Mouse (Mus musculus) heart, adult 8-10 months (tissue): ENCODE data around the gene Pgls. TPM values are rescaled to one million over a fixed set of nuclear protein-coding genes. Genes with fewer than 3 reads are reported as not detected.

Experiments used
- DNase-seq: peaks from one replicate; pipeline ENCODE4 v3.0.0; 2022; ENCODE audit warnings: low spot score
- total RNA-seq, 4 experiments: library from RNA; stranded (reverse); gene quantifications; 2 replicates each; pipeline ENCODE4 v1.2.4; 2022

Gene Pgls
- total RNA-seq, 4 experiments from 2014 or later = 57.7 to 65.1 (median 62.6) TPM

- DNase-seq = peak; percentile 78
Observed at GRCm38 (mm10) chr8:71569366-71570290, 22.3 kb upstream of the Pgls start.

GRCm38 (mm10) chr8:71570291-71570954, 21.6 kb upstream of the Pgls start:
- DNase-seq = peak; percentile 82

GRCm38 (mm10) chr8:71572077-71572476, 19.9 kb upstream of the Pgls start:
- DNase-seq = no peak

- DNase-seq = peak; percentile 63
Observed at GRCm38 (mm10) chr8:71572847-71573633, 18.9 kb upstream of the Pgls start.

- DNase-seq = no peak
Observed at GRCm38 (mm10) chr8:71574426-71574825, 17.6 kb upstream of the Pgls start.

- no peak for DNase-seq
Observed at GRCm38 (mm10) chr8:71575020-71575419, 17.0 kb upstream of the Pgls start.

GRCm38 (mm10) chr8:71577856-71578387, 14.1 kb upstream of the Pgls start:
- no peak for DNase-seq

GRCm38 (mm10) chr8:71579009-71579408, 13.0 kb upstream of the Pgls start:
- DNase-seq = no peak

GRCm38 (mm10) chr8:71579476-71579875, 12.5 kb upstream of the Pgls start:
- DNase-seq = no peak

GRCm38 (mm10) chr8:71580201-71580600, 11.8 kb upstream of the Pgls start:
- DNase-seq = no peak

- no peak for DNase-seq
Observed at GRCm38 (mm10) chr8:71586891-71587290, 5.1 kb upstream of the Pgls start.

- DNase-seq = no peak
Observed at GRCm38 (mm10) chr8:71588762-71589161, 3.2 kb upstream of the Pgls start.

- DNase-seq = no peak
Observed at GRCm38 (mm10) chr8:71591017-71591416, 959 bp upstream of the Pgls start.

GRCm38 (mm10) chr8:71592374-71593170, 596 bp downstream of the Pgls start:
- DNase-seq = peak; percentile 72

GRCm38 (mm10) chr8:71593556-71594323, 1.8 kb downstream of the Pgls start:
- DNase-seq = no peak

GRCm38 (mm10) chr8:71594324-71594722, 2.3 kb downstream of the Pgls start:
- no peak for DNase-seq

GRCm38 (mm10) chr8:71595862-71596261, 3.9 kb downstream of the Pgls start:
- peak; percentile 75 for DNase-seq

GRCm38 (mm10) chr8:71596384-71596783, 4.4 kb downstream of the Pgls start:
- no peak for DNase-seq

GRCm38 (mm10) chr8:71596798-71597197, 4.8 kb downstream of the Pgls start:
- no peak for DNase-seq

GRCm38 (mm10) chr8:71597451-71597850, 5.5 kb downstream of the Pgls start, which contains the start of gene Fam129c:
Gene Fam129c (plus strand): TSS chr8:71597648.
- DNase-seq = no peak
